Mouse (Mus musculus): ENCODE results near the gene Slc3a1.

DNA sequence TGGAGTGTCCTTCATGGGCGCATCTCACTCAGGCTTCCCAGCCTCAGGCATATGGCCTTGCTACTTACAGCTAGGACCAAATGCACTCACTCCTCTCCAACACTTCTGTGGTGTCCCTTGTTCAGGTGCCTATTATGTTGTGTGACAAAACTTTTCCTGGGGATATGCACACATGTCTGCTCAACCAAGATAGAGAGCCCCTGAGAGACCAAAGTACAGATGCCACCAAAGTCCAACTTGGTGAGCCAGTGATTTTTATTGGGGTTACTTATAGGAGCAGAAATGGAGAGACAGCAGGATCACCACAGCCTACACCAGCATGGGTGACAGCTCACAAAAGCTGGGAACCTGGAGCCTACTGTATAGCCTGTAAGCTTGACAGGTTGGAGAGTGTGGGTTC lies 82.5 kb downstream of the Slc3a1 start:
- no peak for TF ChIP-seq CTCF (IDR thresholded peaks at IDR 0.05; ENCODE audit: low read depth)
- TF ChIP-seq EP300 (IDR thresholded peaks at IDR 0.05; ENCODE audit: low read depth): no peak
